Mouse (Mus musculus): ENCODE measurements around the gene Lctl. TPM values are rescaled to one million over a fixed set of nuclear protein-coding genes. Genes with fewer than 3 reads are reported as not detected.

Lctl gene
- total RNA-seq (2015) (not detected in 2 replicates), total RNA-seq (2017) (not detected in 2 replicates)

DNA sequence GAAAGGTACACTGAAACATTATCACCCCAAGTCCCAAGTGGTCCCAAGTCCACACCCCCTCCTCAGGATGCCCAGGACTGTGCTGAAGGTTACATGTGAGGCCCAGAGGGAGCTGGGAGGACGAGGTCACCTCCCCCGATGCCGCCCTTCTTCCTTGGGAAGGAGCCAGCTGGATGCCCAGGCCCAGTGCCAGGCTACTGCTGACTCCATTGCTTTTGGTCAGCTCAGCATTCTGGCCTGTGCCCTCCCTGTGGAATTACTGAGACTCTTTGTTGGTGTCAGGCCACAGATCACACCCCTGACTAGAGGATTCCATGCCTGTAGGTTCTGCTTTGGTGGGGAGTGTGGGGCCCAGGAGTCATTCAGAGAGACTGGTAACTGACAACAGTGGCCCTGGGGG is at the start of gene Lctl:
Gene Lctl (plus strand): TSS at position 272 of the 400 bp plus-strand sequence.
- ATAC-seq (replicated peaks; ENCODE audit: poor library complexity): no peak

DNA sequence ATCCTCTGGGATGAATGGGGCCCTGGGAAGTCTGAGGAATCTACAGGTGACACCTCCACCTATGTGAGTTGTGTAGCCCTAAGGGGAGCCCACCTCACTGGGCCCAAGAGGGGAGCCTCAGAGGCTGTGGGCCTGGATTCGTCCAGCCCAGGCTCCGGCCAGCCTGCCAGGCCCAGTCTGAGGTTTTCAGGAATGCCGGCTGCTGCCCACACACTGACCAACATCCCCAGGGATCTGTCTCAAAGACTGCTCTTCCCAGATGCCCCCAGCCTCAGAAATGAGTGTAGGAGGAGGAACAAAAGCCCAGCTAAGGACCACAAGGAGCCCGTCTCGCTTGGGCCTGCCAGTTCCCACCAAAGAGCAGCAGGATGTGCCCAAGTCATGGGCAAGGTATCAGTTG is 49.2 kb upstream of the Lctl start:
- no peak for ATAC-seq (replicated peaks; ENCODE audit: poor library complexity)

DNA sequence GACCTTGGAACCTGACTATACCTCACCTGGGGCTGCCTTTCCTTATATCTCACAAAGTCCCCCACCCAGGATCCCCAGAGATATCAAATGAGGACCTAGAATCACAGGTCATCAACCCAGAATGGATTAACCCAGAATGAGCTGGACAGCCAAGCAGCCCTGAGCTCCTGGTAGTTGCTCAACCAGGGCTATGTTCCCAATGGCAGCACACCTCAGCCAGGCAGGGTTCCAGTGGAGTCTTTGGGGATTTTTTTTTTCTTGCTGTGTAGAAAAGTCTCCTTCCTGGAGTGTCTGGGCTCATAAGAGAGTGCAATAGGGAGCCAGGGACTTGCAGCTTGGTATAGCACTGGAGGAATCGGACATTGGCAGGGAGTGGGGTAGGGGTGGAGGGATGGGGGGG is 48.4 kb upstream of the Lctl start:
- ATAC-seq (replicated peaks; ENCODE audit: poor library complexity): no peak

DNA sequence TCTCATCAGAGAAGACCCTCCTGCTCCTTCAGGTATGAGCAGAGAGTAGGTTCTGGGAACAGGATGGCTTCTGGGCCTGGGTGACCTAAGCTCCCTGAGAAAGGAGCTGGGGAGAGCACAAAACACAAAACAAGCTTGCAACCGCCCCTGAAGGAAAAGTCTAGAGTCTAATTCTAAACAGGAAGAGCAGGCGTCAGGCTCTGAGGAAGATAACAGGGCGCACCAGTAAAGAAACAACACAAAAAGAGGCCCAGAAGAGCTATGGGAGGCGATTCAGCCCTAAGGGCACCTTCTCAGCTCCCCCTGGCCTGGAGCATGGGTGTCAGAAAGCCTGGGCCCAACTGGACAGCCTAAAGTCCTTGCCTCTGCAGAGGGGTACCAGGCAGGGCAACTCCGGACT is 47.8 kb upstream of the Lctl start:
- ATAC-seq (replicated peaks; ENCODE audit: poor library complexity): no peak

DNA sequence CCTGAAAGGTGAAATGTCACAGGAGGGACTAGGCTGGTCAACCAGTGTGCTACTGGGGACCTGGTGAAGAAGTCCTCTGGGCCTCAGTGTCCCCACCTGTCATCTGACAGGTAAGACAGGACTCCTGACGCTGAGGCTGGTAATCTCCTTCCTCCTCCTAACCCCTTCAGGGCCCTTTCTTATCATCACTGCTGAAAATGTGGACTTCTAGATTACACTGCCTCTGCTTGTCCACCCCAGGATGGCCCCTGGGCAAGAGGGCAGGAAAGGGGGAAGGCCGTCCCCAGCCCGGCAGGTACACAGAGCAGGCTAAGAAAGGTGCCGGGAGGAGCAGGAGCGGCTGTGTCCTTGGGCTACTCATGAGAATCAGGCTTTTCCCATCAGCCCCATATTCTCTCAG is 46.3 kb upstream of the Lctl start:
- no peak for ATAC-seq (replicated peaks; ENCODE audit: poor library complexity)

DNA sequence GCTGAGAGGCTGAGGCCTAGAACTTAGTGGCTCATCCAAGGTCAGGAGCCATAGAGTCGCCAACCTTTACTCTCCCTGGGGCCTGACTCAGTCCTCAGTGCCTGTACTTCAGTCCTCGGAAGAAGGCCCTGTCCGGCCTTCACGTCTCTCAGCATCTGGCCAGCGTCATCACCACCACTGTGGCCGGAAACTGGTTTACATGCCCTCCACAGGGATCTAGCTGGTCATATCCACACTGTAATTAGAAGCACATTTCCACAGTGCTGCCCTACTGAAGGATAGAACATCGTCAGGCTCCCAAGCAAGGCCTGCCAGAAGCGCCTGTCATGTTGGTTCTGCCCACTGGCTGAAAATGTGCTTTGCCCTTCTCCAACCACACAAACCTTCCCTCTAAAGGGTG is 42.1 kb upstream of the Lctl start:
- no peak for ATAC-seq (replicated peaks; ENCODE audit: poor library complexity)

DNA sequence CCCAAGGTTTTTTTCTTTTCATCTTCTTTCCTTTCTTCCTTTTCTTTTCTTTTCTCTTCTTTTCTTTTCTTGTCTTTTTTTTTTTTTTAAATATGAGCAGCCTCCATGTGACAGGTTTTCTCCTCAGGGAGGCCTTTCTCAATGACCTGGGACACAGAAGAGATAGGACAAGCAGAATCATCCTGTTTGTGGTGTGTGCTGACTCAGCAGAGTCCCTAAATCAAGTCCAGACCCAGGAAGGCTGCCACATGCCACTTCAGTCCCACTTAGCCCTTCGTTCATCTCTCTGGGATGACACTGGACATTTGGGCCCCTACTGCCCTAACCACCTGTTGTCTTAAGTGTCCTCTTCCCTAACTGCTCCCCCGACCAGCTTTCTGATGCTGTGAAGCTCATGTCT is 40.5 kb upstream of the Lctl start:
- ATAC-seq (replicated peaks; ENCODE audit: poor library complexity): no peak

DNA sequence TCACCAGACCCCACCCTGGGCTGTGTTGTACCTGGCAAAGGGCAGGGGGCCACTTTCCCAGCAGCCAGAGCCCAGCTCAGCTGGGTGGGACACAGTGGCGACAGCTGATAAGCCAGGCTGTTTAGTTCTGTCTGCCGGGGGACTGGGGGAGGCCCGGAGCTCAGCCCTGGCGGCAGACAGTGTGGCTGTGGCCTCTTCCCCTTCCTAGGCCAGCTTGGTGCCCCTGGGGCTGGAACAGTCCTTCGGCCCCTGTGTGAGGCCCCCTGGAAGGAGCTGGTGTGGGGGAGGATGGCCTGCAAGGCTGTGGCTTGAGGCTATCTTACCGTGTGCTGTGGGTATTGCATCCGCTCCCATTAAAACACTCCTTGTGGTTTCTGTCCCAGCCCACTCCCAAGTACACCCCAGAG is 38.6 kb upstream of the Lctl start:
- peak; percentile 82 for ATAC-seq (replicated peaks; ENCODE audit: poor library complexity)

DNA sequence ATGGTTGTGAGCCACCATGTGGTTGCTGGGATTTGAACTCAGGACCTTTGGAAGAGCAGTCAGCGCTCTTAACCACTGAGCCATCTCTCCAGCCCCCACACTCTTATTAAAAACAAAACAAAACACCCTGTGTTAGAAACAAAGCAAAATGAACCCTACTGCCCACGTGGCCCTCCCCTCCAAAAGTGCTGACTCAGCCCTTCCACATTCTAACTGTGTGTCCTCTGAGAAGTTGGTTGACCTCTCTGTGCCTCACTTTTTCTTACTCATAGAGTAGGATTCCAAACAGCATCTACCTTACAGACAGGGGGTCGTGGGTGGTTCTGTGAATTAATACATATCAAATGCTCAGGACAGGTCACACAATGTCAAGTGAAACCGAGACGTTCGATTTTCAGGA is 37.0 kb upstream of the Lctl start:
- ATAC-seq (replicated peaks; ENCODE audit: poor library complexity): no peak

DNA sequence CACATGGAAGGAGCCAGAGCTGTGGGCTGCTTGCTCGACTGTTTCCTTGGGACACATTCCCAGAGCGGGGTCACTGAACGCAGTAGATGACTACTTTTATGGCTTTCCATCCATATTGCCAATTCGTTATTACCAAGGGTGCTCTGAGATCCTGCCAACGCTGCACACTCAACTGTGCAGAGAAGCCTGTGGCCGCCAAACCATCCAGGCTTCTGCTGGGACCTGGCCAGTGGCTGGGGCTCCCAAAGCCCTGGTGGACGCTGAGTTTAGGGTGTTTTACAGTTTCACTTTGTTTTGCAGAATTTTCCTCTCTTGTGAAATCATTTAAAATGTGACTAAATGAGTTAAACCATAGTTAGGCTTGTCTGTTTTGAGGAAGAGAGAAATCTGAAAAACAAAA is 32.7 kb upstream of the Lctl start:
- ATAC-seq (replicated peaks; ENCODE audit: poor library complexity): no peak

DNA sequence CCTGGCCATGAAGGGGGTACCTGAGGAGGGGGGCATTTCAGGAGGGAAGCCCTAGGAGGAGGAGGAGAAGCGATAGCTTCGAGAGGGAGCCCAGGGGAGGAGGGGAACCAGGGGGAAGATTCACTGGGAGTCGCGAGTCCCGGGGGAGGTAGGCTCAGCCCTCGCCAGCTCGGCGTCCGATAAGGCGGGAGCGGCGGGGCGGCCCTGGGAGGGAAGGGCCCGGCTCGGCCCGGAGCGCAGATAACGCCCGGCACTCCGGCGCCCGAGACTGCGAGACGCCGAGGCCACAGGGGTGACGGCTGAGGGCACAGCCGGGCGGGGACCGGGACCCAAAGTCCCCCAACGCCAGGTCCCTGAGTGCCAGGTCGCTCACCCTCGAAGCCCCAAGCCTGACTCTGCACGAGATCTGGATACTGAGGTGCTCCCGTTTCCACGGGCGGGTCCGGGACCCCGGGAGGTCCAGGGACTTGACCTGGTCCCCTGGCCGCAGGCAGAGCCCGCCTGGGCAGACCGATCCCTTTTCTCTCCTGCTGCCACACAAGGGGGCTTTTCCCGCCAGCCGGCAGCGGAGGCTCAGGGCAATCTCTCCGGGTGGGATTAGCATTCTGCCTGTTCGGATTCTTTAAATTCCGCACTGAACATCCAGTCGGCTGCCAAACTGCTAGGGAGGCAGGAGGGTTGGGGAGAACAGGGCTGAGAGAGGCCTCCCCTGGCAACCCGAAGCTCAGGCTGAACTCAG is 32.1 kb upstream of the Lctl start:
- peak; percentile 64 for ATAC-seq (replicated peaks; ENCODE audit: poor library complexity)

DNA sequence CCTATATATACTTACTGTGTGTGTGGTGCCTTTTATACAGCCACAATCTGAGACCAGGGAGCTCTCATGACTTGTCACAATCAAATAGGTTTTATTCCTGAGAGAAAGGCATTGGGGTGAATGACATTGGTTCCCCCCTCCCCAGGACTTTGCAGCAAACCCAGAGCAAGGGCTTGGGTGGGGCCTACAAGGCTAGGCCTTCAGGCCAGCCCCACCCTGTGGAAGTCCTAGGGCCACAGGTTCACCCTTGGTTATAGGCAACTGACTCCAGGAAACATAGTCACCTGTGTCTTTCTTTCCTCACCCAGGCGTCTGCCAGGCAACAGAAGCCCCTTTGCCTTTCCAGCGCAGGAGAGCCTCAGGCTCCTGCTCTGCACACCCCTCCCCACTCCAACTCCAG is 31.0 kb upstream of the Lctl start:
- ATAC-seq (replicated peaks; ENCODE audit: poor library complexity): no peak

DNA sequence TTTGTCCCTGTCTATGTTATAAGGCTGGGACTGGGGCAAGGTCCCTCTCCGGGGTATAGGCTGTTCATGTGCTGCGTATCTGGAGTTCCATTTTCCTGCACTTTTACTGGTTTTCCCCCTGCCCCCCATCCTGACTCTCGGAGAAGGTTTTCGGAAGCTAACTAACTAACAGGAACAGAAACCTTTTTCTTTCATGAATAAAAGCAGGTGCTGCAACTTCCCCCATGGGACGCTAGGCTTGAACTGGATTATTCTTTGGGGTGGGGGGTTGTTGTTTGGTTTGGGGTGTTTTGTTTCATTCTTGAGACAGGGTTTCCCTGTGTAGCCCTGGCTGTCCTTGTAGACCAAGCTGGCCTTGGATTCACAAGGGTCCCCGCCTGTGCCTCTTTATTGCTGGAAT is 30.4 kb upstream of the Lctl start:
- no peak for ATAC-seq (replicated peaks; ENCODE audit: poor library complexity)

DNA sequence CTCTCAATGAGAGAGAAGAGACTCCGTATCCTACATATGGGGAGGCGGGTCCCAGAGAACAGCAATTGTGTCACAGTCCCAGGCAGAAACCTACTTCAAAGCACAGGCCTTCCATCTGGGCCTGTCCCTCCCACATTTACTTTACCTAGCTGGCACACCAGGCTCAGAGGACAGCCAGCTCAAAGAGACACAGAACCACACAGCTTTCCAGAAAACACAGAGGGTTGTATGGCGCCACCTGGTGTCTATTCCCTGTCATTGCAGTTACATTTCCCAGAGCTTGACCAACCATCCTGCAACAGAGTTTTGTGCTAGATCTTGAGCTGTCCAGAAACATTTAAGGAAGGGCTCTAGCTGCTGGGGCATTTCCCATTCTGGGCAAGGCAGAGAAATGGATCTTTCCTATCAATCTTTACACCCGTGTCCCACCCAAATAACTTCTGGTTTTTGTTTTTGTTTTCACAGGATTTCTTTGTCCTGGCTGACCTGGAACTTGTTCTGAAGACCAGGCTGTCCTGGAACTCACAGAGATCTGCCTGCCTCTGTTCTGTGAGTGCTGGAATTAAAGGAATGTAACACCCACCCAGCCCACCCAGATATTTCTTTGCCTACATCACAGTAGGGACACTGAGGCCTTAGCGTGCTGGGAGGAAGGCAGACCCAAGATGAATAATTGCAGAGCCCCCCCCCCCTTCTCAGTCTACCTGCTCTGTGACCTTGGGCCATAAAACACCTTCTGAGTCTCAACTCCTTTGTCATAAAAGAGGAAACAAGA is 29.3 kb upstream of the Lctl start:
- ATAC-seq (replicated peaks; ENCODE audit: poor library complexity): peak; percentile 69

DNA sequence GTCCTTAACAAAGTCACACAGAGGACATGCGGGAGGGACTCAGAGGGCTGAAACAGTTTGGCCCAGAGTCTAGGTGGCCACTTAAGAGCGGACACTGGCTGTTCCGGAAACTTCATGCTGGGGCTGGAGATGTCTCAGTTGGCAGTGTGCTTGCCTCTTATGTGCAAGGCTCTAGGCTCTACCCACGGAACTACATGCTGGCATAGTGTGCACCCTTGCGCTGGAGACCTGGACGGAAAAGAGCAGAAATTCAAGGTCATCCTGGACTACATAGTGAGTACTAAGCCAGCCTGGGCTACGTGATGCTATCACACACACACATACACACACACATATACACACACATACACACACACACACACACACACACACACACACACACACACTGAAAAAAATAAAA is 28.6 kb upstream of the Lctl start:
- no peak for ATAC-seq (replicated peaks; ENCODE audit: poor library complexity)

DNA sequence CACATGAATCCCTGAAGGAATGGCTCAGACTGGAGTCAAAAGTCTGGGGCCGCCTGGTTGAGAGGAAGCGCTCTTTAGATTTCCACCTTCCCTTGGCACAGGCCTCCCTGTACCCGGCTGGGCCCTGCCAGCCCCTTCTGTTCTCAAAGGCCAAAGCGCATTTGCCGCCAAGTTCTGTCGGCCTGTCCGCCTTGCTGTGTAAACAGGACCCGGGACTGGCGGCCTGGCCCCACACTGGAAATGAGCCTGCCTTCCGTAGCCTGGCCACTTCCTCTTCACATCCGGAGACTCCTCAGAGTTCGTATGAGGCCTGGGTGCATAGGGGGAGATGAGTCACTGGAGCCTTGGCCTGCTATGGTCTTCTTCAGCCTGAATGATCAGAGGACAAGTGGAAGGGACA is 27.9 kb upstream of the Lctl start:
- ATAC-seq (replicated peaks; ENCODE audit: poor library complexity): peak; percentile 65

DNA sequence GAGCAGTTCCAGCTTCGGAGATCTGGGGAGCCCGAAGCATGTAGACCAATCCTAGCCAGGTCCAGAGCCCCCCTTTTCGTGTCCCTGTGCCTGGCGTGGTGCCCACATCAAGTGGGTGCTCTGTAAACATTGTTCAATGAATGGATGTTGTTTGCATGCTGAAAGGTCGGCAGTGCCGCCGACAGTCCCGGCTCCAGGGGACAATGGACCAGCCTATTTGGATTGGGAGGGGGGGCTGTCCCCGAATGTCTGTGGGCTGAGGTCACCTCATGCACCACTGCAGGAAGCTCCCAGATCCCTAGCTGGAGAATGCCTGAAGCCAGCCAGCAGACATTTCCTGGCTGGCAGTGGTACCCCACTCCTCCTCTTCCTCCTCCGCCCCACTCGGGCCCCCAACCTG is 22.9 kb upstream of the Lctl start:
- no peak for ATAC-seq (replicated peaks; ENCODE audit: poor library complexity)

DNA sequence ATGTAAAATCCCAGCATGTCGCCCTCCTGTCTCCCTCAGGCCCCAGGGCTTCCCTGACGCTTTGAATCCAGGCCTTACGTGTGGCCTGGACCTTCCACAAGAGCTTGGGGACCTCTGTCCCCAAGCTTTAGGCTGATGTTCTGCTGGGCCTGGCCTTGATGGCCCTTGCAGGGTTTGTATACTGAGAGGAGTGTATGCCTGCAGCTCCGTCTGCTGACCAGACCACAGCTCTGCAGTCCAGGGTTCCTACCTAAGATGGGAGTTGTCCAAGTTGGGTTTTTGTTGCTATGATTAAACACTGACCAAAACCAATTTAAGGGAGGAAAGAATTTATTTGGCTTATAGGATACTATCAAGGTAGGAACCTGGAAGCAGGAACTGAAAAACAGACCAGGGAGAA is 18.7 kb upstream of the Lctl start:
- no peak for ATAC-seq (replicated peaks; ENCODE audit: poor library complexity)

DNA sequence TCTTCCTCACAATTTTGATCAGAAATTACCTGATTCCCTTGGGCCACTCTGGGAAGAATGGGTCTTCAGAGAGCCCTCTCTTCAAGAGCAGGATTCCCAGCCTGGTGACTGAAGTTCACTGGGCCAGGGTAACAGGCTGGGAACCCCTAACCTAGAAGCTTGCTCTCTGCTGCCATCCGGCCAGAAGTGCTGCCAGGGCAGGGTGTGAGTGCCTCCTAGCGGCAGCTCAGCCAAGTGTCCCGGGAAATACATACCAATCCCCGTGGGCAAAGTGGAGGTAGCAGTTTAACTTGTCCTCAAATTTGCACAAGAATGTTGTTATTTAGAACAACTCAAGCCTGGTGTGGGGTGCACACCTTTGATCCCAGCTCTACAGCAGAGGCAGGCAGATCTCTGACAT is 16.5 kb upstream of the Lctl start:
- peak; percentile 95 for ATAC-seq (replicated peaks; ENCODE audit: poor library complexity)

DNA sequence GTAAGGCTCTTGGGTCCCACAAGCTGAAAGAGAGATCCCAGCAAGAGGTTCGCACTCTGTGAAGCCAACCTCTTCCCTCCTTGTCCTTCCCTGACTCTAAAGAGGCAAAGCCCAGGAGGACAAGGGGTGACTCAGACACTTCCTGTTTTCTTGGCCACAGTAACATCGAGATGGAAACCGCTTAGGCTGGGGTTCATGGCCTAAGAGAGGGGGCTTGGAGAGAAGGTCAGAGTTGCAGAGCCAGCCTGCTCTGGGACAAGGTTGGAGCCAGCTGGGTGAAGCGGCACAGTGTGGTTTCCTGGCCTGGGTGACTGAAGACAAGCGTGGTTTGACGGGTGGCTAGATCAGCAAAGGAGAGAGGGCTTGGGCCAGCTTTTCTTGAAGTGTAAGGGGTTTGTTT is 11.6 kb upstream of the Lctl start:
- peak; percentile 73 for ATAC-seq (replicated peaks; ENCODE audit: poor library complexity)

DNA sequence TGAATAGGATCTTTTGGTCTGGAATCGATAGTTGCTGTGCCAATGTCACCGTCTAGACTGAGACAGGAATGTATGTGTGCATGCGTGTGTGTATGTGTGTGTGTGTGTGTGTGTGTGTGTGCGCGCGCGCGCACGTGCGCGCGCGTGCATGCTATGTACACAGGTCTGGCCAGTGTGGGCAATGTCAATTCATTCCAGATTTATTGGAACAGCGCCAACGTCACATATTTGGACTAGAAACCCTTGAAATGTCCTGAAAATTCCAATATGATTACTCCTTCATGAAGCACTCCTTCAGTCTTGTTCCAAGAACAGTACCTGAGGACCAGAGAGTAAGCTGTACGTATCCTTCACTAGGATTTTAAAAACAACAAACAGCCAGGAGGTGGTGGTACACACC is 6.4 kb upstream of the Lctl start:
- no peak for ATAC-seq (replicated peaks; ENCODE audit: poor library complexity)

DNA sequence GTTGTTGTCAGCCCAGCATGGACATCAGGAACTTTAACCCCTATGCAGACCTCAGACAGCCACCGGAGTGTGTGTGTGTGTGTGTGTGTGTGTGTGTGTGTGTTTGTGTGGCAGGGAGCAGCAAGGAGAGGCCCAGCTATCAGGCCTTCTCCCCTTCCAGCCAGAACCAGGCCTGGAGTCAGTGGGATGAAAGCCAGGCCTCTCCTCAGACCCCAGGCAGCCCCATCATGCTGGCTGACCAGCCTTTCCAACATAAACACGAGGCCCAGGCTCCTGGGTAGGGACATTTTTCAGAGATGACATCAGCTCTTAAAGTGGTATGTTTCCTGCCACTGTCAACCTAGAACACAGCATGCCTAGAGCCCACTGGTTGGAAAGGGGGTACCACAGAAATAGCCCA is 2.3 kb upstream of the Lctl start:
- ATAC-seq (replicated peaks; ENCODE audit: poor library complexity): no peak

DNA sequence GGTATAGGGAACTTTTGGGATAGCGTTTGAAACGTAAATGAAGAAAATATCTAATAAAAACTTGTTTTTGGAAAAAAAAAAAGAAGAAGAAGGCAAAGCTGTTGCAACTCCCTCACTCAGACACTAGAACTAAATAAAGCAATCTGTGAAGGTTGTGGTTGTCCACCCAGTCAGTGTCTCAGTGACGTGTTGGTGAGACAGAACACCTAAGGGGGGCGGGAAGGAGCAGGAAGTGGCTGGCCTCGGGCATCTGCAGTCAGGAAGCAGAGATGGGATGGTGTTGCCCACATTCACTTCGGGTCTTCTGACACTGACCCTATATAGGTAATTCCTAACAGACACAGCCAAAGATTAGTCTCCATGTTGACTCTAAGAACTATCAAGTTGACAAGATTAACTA is 1.2 kb upstream of the Lctl start:
- no peak; the same call in 1 of the 2 replicates for ATAC-seq (replicated peaks; ENCODE audit: poor library complexity)

All from megakaryocyte progenitor cell, adult 5-6 weeks (primary cell).